Mouse (Mus musculus) lung, embryonic 14.5 days (tissue): ENCODE measurements around the gene Serpinf2. TPM values are rescaled to one million over a fixed set of nuclear protein-coding genes. Genes with fewer than 3 reads are reported as not detected.
"Not testable (repeated sequence)": the region's sequence is repeated elsewhere in the genome, so short reads cannot be mapped to it uniquely, and the experiment has no call there.

ENCODE experiments used
- ATAC-seq: fragments of 200-750 bp; cut with Nextera tagmentation; 2 replicates; pipeline ENCODE4 v1.8.0; 2017; ENCODE audit warnings: mild to moderate bottlenecking, moderate TSS enrichment, moderate library complexity; ENCODE audit not compliant: insufficient read depth
- DNase-seq: peaks from one replicate; pipeline ENCODE4 v3.0.0-alpha.2; 2015
- H3K27ac ChIP-seq: fragments of 300-500 bp; sonication (generic); 2 replicates; pipeline ENCODE4 v1.5.1; 2014; ENCODE audit warnings: low read depth, mild to moderate bottlenecking, moderate library complexity
- H3K27me3 ChIP-seq: fragments of 300-500 bp; sonication (generic); 2 replicates; pipeline ENCODE4 v1.6.1; 2014; ENCODE audit warnings: low read length, control low read depth; ENCODE audit not compliant: insufficient read depth
- H3K36me3 ChIP-seq: fragments of 300-500 bp; sonication (generic); 2 replicates; pipeline ENCODE4 v1.6.1; 2014; ENCODE audit warnings: control low read depth; ENCODE audit not compliant: insufficient read depth
- H3K4me1 ChIP-seq: fragments of 300-500 bp; sonication (generic); 2 replicates; pipeline ENCODE4 v1.6.1; 2014; ENCODE audit warnings: antibody characterized with exemption, control low read depth; ENCODE audit not compliant: insufficient read depth
- H3K4me2 ChIP-seq: fragments of 300-500 bp; sonication (generic); 2 replicates; pipeline ENCODE4 v1.6.1; 2014; ENCODE audit warnings: mild to moderate bottlenecking
- H3K4me3 ChIP-seq: fragments of 300-500 bp; sonication (generic); 2 replicates; pipeline ENCODE4 v1.5.1; 2014; ENCODE audit warnings: low read depth, low read length
- H3K9ac ChIP-seq: fragments of 300-500 bp; sonication (generic); 2 replicates; pipeline ENCODE4 v1.6.1; 2014
- H3K9me3 ChIP-seq: fragments of 300-500 bp; sonication (generic); 2 replicates; pipeline ENCODE4 v1.6.1; 2016; ENCODE audit warnings: low read depth, low read length, control low read depth
- CTCF ChIP-seq: IDR thresholded peaks from 2 replicates; pipeline ENCODE4 v1.5.1; 2016; ENCODE audit warnings: antibody characterized with exemption, low read depth
- WGBS: fragments of 180-500 bp; shearing (Covaris S2); extraction: QIAGEN DNeasy Blood & Tissue Kit; methylation state at CpG from one replicate; pipeline ENCODE4 v1.1.7; 2014; 5-methylcytosine and 5-hydroxymethylcytosine counted together
- microRNA counts: library from miRNA; unstranded; fragments of <30 nt; microRNA quantifications from one replicate; lab custom pipeline; 2016
- microRNA-seq: library from miRNA; unstranded; fragments of <30 nt; microRNA quantifications from one replicate; pipeline ENCODE4, GENCODE M21; 2016; ENCODE audit warnings: borderline number of aligned reads
- polyA plus RNA-seq: library from polyadenylated mRNA; unstranded; fragments of >200 nt; fragmentation: Nextera tagmentation; extraction: Ambion mirVana; gene quantifications from 2 replicates; pipeline ENCODE4 v1.2.1, GENCODE M21; 2014

Gene Serpinf2
- polyA plus RNA-seq, 1 experiment from 2014 or later, result 0.24 TPM

- Histone ChIP-seq H3K4me1 (no peaks in the 10 kb centered on the region), H3K9me3 (no peaks in the 10 kb centered on the region), H3K4me2 (no peak overlapping the region), H3K36me3 (0 out of 2 replicates have a peak, but pooled peaks cover 6% of the 10 kb centered on the region), H3K9ac (no peak overlapping the region), H3K27me3 (no peaks in the 10 kb centered on the region), H3K4me3 (no peak overlapping the region), H3K27ac (no peak overlapping the region)
- WGBS, result 74% methylated on average over 7 of the region's 7 CpGs
- no peak for ATAC-seq
- DNase-seq, result no peak
- no peak for TF ChIP-seq CTCF
Measured at GRCm38 (mm10) chr11:75397452-75397851, 41.9 kb downstream of the Serpinf2 start.

DNA sequence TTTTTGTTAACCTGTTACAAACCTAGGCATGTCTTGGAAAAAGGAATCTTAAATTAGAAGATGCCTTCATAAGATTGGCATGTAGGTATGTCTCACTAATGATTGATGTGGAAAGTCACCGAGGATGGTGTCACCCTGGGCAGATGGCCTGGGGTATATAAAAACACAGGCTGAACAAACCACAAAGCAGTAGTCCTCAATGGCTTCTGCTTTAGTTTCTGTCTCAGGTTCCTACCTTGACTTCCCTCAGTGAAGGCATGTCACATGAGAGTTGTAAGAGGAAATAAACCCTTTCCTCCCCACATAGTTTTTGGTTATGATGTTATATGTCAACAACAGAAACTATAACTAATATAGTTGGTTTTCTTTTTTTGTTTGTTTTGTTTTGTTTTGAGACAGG is 43.8 kb downstream of the Serpinf2 start:
- TF ChIP-seq CTCF, result no peak
- ATAC-seq (no peak), DNase-seq (no peak)
- H3K4me1 ChIP-seq, result no peaks in the 10 kb centered on the region
- 75% methylated on average over 1 of the region's 1 CpGs for WGBS
- H3K9ac ChIP-seq, result no peak overlapping the region
- H3K36me3 ChIP-seq, result 0 out of 2 replicates have a peak, but pooled peaks cover 6% of the 10 kb centered on the region
- no peaks in the 10 kb centered on the region for H3K9me3 ChIP-seq
- H3K4me3 ChIP-seq, result no peak overlapping the region
- no peak overlapping the region for H3K27ac ChIP-seq
- no peak overlapping the region for H3K4me2 ChIP-seq
- no peaks in the 10 kb centered on the region for H3K27me3 ChIP-seq

DNA sequence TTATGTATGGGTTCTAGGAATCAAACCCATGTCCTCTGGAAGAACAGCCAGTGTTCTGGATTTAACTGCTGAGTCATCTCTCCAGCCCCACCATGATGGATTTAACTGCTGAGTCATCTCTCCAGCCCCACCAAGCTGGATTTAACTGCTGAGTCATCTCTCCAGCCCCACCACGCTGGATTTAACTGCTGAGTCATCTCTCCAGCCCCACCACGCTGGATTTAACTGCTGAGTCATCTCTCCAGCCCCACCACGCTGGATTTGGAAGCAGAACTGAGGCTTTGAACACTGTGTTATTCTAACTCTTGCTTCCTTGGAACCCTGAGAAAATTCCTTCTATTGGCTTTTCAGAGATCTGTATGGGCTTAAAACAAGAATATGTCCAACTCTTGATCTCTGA is 55.9 kb downstream of the Serpinf2 start:
- H3K27ac ChIP-seq, H3K4me1 ChIP-seq, H3K4me3 ChIP-seq, ATAC-seq, H3K9me3 ChIP-seq, H3K36me3 ChIP-seq, H3K4me2 ChIP-seq, H3K9ac ChIP-seq, H3K27me3 ChIP-seq, DNase-seq: not testable (repeated sequence)
- WGBS, result 59% methylated on average over 3 of the region's 3 CpGs

MicroRNAs within 50 kb of the gene (microRNA counts, 519-probe panel; counts per million panel counts)
- 4,006 counts per million, percentile 82 among the panel's probes with 10 or more counts for microRNA mmu-miR-22 (lab: Ali Mortazavi, UCI)

Small RNAs within 50 kb of the gene (microRNA-seq; reads per million reads assigned to microRNA genes)
- 3,128 reads per million, percentile 84 among the genes with 10 or more reads in this experiment for gene Mir22

Other genes starting within 250 kb of the Serpinf2 start
- 25.0 and 26.5 TPM in 2 replicates for gene Dph1, start 248.3 kb downstream of the Serpinf2 start, polyA plus RNA-seq
- gene Rtn4rl1, start 245.8 kb downstream of the Serpinf2 start, polyA plus RNA-seq, result 1.1 and 1.5 TPM in 2 replicates
- gene Rpa1, start 91.3 kb downstream of the Serpinf2 start, polyA plus RNA-seq, result 185 and 186 TPM in 2 replicates
- 14.2 and 17.3 TPM in 2 replicates for gene Smyd4, start 91.2 kb downstream of the Serpinf2 start, polyA plus RNA-seq
- gene Serpinf1, start 16.9 kb downstream of the Serpinf2 start, polyA plus RNA-seq, result 41.7 and 44.6 TPM in 2 replicates
- 4.1 and 4.6 TPM in 2 replicates for gene Wdr81, start 15.1 kb upstream of the Serpinf2 start, polyA plus RNA-seq
- 18.0 and 24.2 TPM in 2 replicates for gene Tlcd2, start 22.1 kb upstream of the Serpinf2 start, polyA plus RNA-seq
- gene Prpf8, start 47.2 kb upstream of the Serpinf2 start, polyA plus RNA-seq, result 96.9 and 104 TPM in 2 replicates
- 0.43 and 0.58 TPM in 2 replicates for gene Rilp, start 70.5 kb upstream of the Serpinf2 start, polyA plus RNA-seq
- 11.6 and 15.2 TPM in 2 replicates for gene Scarf1, start 73.9 kb upstream of the Serpinf2 start, polyA plus RNA-seq
- gene Slc43a2, start 92.1 kb upstream of the Serpinf2 start, polyA plus RNA-seq, result 4.0 and 6.4 TPM in 2 replicates
- 84.7 and 89.6 TPM in 2 replicates for gene Pitpna, start 148.5 kb upstream of the Serpinf2 start, polyA plus RNA-seq
- gene Inpp5k, start 191.4 kb upstream of the Serpinf2 start, polyA plus RNA-seq, result 23.1 and 24.9 TPM in 2 replicates
- 52.3 and 56.5 TPM in 2 replicates for gene Myo1c, start 210.9 kb upstream of the Serpinf2 start, polyA plus RNA-seq
- 109 and 116 TPM in 2 replicates for gene Crk, start 239.7 kb upstream of the Serpinf2 start, polyA plus RNA-seq